Mouse (Mus musculus): Measurements from ENCODE around the gene Timm10.

The Timm10 gene

GRCm38 (mm10) chr2:84851130-84852040, 24.6 kb downstream of the Timm10 start:
- in situ Hi-C loops (cut with MboI; ENCODE audit: unreplicated experiment in 2 of 2) = loop anchor here in 1 of 2 experiments (25.0 kb wide), 1 partner anchor 711 kb away; no protein-coding TSS in a partner anchor

GRCm38 (mm10) chr2:84855732-84856131, 28.9 kb downstream of the Timm10 start:
- in situ Hi-C loops (cut with MboI; ENCODE audit: unreplicated experiment in 2 of 2) = loop anchor here (5.0 to 25.0 kb wide), 3 partner anchors 37 to 707 kb away; no protein-coding TSS in a partner anchor

GRCm38 (mm10) chr2:84858551-84858950, 31.8 kb downstream of the Timm10 start:
- in situ Hi-C loops (cut with MboI; ENCODE audit: unreplicated experiment in 2 of 2) = loop anchor here (5.0 to 25.0 kb wide), 3 partner anchors 34 to 704 kb away; no protein-coding TSS in a partner anchor

GRCm38 (mm10) chr2:84859991-84860780, 33.4 kb downstream of the Timm10 start:
- in situ Hi-C loops (cut with MboI; ENCODE audit: unreplicated experiment in 2 of 2) = loop anchor here (5.0 to 25.0 kb wide), 4 partner anchors 32 to 702 kb away; no protein-coding TSS in a partner anchor

- in situ Hi-C loops (cut with MboI; ENCODE audit: unreplicated experiment in 2 of 2) = loop anchor here in 1 of 2 experiments (10.0 to 25.0 kb wide), 2 partner anchors 383 to 701 kb away; no protein-coding TSS in a partner anchor
These were observed 34.6 kb downstream of the Timm10 start for GRCm38 (mm10) chr2:84861430-84861829.

GRCm38 (mm10) chr2:84862231-84862630, 35.4 kb downstream of the Timm10 start:
- in situ Hi-C loops (cut with MboI; ENCODE audit: unreplicated experiment in 2 of 2) = loop anchor here in 1 of 2 experiments (10.0 to 25.0 kb wide), 2 partner anchors 383 to 700 kb away; no protein-coding TSS in a partner anchor

- in situ Hi-C loops (cut with MboI; ENCODE audit: unreplicated experiment in 2 of 2) = loop anchor here in 1 of 2 experiments (5.0 to 25.0 kb wide), 3 partner anchors 34 to 696 kb away; no protein-coding TSS in a partner anchor
These were observed 39.1 kb downstream of the Timm10 start for GRCm38 (mm10) chr2:84865616-84866571.

- in situ Hi-C loops (cut with MboI; ENCODE audit: unreplicated experiment in 2 of 2) = loop anchor here in 1 of 2 experiments (5.0 to 25.0 kb wide), 3 partner anchors 36 to 694 kb away; no protein-coding TSS in a partner anchor
These were observed 41.7 kb downstream of the Timm10 start for GRCm38 (mm10) chr2:84868521-84868943.

GRCm38 (mm10) chr2:84868977-84869376, 42.2 kb downstream of the Timm10 start:
- in situ Hi-C loops (cut with MboI; ENCODE audit: unreplicated experiment in 2 of 2) = loop anchor here in 1 of 2 experiments (5.0 to 25.0 kb wide), 3 partner anchors 37 to 693 kb away; no protein-coding TSS in a partner anchor

- in situ Hi-C loops (cut with MboI; ENCODE audit: unreplicated experiment in 2 of 2) = loop anchor here in 1 of 2 experiments (25.0 kb wide), 1 partner anchor 692 kb away; no protein-coding TSS in a partner anchor
These were observed 43.9 kb downstream of the Timm10 start for GRCm38 (mm10) chr2:84870623-84871160.

- in situ Hi-C loops (cut with MboI; ENCODE audit: unreplicated experiment in 2 of 2) = loop anchor here in 1 of 2 experiments (25.0 kb wide), 1 partner anchor 690 kb away; no protein-coding TSS in a partner anchor
These were observed 45.4 kb downstream of the Timm10 start for GRCm38 (mm10) chr2:84872105-84872716.

- in situ Hi-C loops (cut with MboI; ENCODE audit: unreplicated experiment in 2 of 2) = no loop called here
These were observed 49.0 kb downstream of the Timm10 start for GRCm38 (mm10) chr2:84875842-84876241.
